Mouse (Mus musculus) testis, adult 2 months (tissue): ENCODE results near the gene Adam15.

ENCODE experiments used
- CTCF ChIP-seq: fragments of 200-500 bp; IDR thresholded peaks from 2 replicates; pipeline ENCODE4 v1.5.1; 2012; ENCODE audit warnings: low read depth, mild to moderate bottlenecking, inconsistent platforms, low read length, moderate library complexity; ENCODE audit not compliant: control insufficient read depth, insufficient read depth, insufficient replicate concordance
- POLR2A ChIP-seq: fragments of 200-500 bp; IDR thresholded peaks from 2 replicates; pipeline ENCODE4 v1.6.1; 2012; ENCODE audit warnings: low read depth, mild to moderate bottlenecking, inconsistent platforms, low read length, moderate library complexity; ENCODE audit not compliant: control insufficient read depth

GRCm38 (mm10) chr3:89388134-89388881 is 38.5 kb upstream of the Adam15 start:
- TF ChIP-seq POLR2A (no peak), CTCF (no peak)
